Mouse (Mus musculus): ENCODE measurements around the gene Bax.
A peak's percentile ranks its signal among the peaks of the same experiment; 100 is the strongest.
"Not testable (repeated sequence)": the region's sequence is repeated elsewhere in the genome, so short reads cannot be mapped to it uniquely, and the experiment has no call there.

Bax gene

DNA sequence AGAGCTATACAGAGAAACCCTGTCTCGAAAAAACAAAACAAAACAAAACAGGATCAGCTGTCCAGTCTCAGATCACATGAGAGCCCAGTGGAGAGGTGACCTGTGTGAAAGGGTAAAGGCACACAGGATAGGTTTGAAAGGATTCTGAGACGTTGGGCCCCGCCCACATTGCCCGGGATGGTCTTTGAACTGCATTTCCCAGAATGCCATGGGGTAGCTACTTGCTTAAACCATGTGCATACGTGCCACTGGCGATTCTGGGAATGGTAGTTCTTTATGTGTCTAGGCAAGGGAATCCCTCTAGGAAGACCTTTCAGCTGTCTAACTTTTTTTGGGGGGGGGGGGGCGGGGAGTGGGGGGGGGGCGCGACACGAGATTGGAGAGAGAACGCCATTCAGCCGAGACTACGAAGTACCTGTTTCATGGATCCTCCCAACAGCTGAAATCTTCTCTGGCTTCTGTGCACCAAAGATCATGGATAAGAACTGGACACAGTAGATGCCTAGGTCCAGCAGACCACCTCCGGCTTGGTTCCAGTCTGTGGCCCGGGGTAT is 14.8 kb upstream of the Bax start, which contains the start of gene Tulp2:
Tulp2 (plus strand) TSS at position 504 of the 554 bp plus-strand sequence.
- peak; percentile 94 for DNase-seq (ENCODE audit: low read depth, low spot score)

DNA sequence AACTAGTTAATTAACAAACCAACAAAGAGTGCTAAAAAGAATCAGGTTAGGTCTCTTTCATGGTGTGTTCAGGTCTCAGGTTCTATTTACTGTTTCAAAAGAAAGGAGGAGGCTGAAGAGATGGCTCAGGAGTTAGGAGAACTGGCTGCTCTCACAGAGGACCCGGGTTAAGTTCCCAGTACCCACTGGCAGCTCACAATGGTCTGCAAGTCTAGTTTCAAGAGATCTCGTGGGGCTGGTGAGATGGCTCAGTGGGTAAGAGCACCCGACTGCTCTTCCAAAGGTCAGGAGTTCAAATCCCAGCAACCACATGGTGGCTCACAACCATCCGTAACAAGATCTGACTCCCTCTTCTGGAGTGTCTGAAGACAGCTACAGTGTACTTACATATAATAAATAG is 13.6 kb upstream of the Bax start:
- DNase-seq (ENCODE audit: low read depth, low spot score) = not testable (repeated sequence)

GRCm38 (mm10) chr7:45478774-45479173 is 12.1 kb upstream of the Bax start:
- no peak for DNase-seq (ENCODE audit: low read depth, low spot score)

GRCm38 (mm10) chr7:45477003-45477402 is 10.3 kb upstream of the Bax start:
- peak; percentile 80 for DNase-seq (ENCODE audit: low read depth, low spot score)

DNA sequence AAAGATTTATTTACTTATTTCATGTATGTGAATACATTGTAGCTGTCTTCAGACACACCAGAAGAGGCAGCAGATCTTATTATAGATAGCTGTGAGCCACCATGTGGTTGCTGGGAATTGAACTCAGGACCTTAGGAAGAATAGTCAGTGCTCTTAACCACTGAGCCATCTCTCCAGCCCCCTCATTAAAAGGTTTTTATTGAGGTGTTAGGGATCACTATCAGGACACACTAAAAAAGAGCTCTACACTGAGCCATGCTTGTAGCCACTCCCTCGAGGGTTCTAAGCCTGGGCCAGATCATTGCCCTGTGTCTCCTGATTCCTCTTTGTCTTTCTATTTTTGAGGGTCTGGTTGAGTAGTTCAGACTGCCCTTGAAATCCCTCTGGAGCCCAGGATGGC is 9.8 kb upstream of the Bax start:
- no peak for DNase-seq (ENCODE audit: low read depth, low spot score)

DNA sequence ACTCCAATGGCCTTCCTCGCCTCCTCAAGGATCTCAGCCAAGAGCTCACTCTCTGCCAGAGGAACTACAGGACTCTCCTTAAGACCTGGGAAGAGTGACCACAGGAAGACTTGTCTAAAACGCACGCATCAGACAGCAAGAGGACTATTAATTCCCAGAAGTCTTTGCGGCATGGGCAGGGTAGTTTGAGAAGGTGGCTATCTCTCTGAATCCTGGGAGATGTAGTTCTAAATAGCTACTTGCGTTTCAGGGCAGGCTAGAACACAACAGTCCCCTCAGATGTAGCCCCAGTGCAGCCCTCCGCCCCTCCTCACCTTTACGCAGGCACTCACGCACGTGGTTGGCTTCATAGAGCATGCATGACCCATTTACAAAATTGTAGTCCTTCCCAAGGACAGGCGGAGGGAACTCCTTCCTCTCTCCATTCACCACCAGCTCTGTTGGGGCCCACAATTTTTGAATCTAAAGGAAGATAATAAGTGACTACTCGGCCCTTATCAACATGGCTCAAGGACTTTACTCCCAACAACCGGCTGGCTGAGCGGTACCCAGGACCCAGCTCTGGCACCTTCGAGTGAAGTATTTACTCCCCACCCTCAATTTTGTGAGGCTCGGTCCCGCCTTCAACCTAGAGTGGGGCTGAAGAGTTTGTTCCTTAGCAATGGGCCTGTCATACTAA is 8.7 kb upstream of the Bax start:
- DNase-seq (ENCODE audit: low read depth, low spot score) = peak; percentile 83

DNA sequence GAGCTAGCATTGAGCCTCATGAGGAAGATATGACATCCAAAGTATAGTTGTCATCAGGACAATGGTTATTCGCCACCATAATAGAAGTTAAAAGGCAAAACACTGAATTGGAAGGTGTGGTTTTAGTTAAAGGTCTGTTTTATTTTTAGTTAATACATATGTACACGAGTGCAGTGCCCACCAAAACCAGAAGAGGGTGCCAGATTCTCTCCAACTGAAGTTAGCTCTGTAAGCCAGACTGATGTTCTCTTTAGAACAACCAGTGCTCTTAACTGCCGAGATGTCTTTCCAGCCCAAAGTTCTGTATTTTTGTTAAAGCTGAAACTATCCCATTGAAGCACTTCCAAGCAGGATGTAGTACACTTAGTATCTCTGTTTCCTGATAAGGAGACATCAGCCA is 4.2 kb upstream of the Bax start:
- peak; percentile 75 for DNase-seq (ENCODE audit: low read depth, low spot score)

- DNase-seq (ENCODE audit: low read depth, low spot score) = peak; percentile 83
These were observed 482 bp upstream of the Bax start for GRCm38 (mm10) chr7:45467090-45467670.

DNA sequence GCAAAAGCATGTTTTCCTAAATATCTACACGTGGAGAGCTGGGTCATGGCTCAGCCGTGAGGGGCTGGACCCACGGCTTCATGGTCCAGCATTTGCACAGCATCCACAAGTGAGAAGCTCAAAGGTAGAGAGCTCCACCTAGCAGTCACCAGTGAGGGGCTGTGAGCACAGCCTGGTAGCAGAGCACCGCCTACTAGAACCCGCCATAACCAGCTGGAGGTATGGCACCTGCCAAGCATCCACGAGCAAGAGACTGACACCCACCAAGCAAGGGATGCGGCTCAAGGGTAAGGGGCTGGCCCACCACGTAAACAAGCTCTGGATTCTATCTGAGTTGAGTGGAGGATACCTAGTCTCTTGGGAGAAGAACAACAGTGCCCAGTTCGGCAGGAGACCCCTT is 1.1 kb downstream of the Bax start:
- peak; percentile 62 for DNase-seq (ENCODE audit: low read depth, low spot score)

DNA sequence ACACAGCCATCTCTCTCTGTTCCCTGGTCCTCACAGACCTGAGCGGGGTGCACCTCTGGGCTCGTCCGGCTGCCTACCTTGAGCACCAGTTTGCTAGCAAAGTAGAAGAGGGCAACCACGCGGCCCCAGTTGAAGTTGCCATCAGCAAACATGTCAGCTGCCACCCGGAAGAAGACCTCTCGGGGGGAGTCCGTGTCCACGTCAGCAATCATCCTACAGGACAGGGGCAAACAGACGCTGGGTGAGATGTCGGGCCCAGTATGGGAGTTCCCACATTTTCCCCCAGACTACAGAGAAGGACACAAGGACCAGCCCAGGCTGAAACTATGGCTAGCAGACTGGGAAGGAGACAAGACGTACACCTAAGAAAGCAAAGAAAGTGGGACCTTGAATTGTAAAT is 1.6 kb downstream of the Bax start:
- DNase-seq (ENCODE audit: low read depth, low spot score) = no peak

DNA sequence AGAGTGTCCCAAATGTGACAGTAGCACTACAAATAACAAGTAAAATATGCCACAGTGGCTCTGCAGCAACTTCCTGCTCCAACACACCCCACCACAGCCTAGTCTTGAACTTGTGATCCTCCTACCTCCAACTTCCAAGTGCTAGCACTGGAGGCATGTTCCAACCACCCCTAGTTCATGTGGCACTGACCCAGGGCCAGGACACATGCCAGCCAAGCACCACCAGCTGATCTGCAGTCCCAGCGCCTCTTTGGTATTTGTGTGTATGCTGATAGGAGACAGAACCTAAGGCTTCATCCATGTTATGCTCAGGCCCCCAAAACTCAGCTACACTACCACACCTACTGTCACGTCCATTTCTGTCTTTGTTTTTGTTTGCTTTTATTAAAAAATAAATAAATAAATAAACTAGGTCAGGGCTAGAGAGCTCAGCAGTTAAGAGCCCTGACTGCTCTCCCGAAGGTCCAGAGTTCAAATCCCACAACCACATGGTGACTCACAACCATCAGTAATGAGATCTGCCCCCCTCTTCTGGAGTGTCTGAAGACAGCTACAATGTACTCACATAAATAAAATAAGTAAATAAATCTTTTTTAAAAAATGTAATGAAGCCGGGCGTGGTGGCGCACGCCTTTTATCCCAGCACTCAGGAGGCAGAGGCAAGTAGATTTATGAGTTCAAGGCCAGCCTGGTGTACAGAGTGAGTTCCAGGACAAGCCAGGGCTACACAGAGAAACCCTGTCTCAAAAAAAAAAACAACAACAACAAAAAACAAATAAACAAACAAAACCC is 2.5 kb downstream of the Bax start:
- DNase-seq (ENCODE audit: low read depth, low spot score) = no peak

DNA sequence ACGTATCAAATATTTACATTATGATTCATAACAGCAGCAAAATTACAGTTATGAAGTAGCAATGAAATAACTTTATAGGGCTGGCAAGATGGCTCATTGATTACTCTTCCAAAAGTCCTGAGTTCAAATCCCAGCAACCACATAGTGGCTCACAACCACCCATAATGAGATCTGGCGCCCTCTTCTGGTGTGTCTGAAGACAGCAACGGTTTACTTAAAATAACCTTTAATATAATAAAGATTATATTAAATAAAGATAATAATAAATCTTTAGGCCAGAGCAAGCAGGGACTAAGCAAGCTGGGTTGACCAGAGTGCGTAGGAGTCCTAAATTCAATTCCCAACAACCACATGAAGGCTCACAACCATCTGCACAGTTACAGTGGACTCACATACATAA is 3.8 kb downstream of the Bax start:
- not testable (repeated sequence) for DNase-seq (ENCODE audit: low read depth, low spot score)

DNA sequence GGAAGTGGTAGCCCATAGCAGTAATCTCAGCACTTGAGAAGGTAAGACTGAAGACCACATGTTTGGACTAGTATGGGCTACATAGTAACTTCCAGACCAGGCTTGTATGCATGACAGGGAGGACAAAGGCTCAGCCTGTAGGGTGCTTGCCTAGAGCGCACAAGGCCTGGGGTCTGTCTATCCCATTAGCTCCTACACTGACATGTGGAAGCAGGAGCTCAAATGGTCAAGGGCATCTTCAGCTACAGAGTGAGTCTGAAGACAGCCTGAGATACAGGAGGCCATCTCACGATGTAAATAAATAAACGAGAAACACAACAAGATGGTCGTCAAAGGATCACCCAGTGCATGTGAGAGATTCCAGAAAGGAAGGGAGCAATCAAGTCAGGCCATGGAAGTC is 4.4 kb downstream of the Bax start:
- peak; percentile 55 for DNase-seq (ENCODE audit: low read depth, low spot score)

- DNase-seq (ENCODE audit: low read depth, low spot score) = peak; percentile 47
These were observed 4.9 kb downstream of the Bax start for GRCm38 (mm10) chr7:45461781-45462180.

GRCm38 (mm10) chr7:45461326-45461725 is 5.4 kb downstream of the Bax start:
- DNase-seq (ENCODE audit: low read depth, low spot score) = peak; percentile 90

DNA sequence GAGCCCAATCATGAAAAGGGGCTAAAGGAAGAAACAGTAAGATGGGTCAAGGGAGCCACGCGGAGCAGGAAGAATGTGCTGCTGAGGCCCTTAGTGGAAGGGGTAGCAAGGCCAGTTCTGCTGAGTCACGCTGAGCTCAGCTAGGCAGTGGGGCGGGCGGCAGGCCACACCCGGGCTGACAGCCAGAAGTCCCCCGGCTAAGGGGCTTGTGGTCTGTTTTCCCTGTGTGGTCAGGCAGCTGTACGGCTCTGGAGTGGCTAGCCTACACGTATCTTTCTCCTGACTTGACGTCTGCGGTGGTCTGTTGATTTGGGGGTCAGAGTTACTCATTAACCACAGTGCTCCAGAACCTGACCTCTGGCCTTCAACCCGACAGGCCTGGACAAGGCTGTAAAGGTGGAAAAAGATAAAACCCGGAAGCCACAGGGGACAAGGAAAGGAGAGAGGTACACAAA is 5.8 kb downstream of the Bax start:
- peak; percentile 81 for DNase-seq (ENCODE audit: low read depth, low spot score)

- DNase-seq (ENCODE audit: low read depth, low spot score) = no peak
These were observed 6.3 kb downstream of the Bax start for GRCm38 (mm10) chr7:45460377-45460776.

- peak; percentile 99 for DNase-seq (ENCODE audit: low read depth, low spot score)
These were observed 7.0 kb downstream of the Bax start, which contains the start of gene Ftl1 for GRCm38 (mm10) chr7:45459564-45460140. Gene Ftl1, minus strand, starts transcription at chr7:45459884.

- peak; percentile 85 for DNase-seq (ENCODE audit: low read depth, low spot score)
These were observed 7.7 kb downstream of the Bax start for GRCm38 (mm10) chr7:45458748-45459563.

- peak; percentile 78 for DNase-seq (ENCODE audit: low read depth, low spot score)
These were observed 9.3 kb downstream of the Bax start for GRCm38 (mm10) chr7:45457204-45458060.
